Mouse (Mus musculus) liver, embryonic 15.5 days (tissue): ENCODE data around the gene App. TPM values are rescaled to one million over a fixed set of nuclear protein-coding genes. Genes with fewer than 3 reads are reported as not detected.

Experiments used
- ATAC-seq: fragments of 200-750 bp; cut with Nextera tagmentation; 2 replicates; pipeline ENCODE4 v1.8.0; 2017; ENCODE audit warnings: moderate number of reproducible peaks, mild to moderate bottlenecking, moderate library complexity; ENCODE audit not compliant: insufficient read depth
- H3K27ac ChIP-seq: fragments of 300-500 bp; sonication (generic); replicated peaks from 2 replicates; pipeline ENCODE4 v1.5.1; 2015; ENCODE audit warnings: mild to moderate bottlenecking, inconsistent platforms
- H3K27me3 ChIP-seq: fragments of 300-500 bp; sonication (generic); 2 replicates; pipeline ENCODE4 v1.6.1; 2015; ENCODE audit warnings: mild to moderate bottlenecking, inconsistent platforms
- H3K36me3 ChIP-seq: fragments of 300-500 bp; sonication (generic); replicated peaks from 2 replicates; pipeline ENCODE4 v1.6.1; 2015; ENCODE audit warnings: moderate library complexity, mild to moderate bottlenecking, inconsistent platforms
- H3K4me1 ChIP-seq: fragments of 300-500 bp; sonication (generic); replicated peaks from 2 replicates; pipeline ENCODE4 v1.6.1; 2015; ENCODE audit warnings: inconsistent platforms
- H3K4me2 ChIP-seq: fragments of 300-500 bp; sonication (generic); 2 replicates; pipeline ENCODE4 v1.6.1; 2015; ENCODE audit warnings: moderate library complexity, mild to moderate bottlenecking, inconsistent platforms
- H3K4me3 ChIP-seq: fragments of 300-500 bp; sonication (generic); replicated peaks from 2 replicates; pipeline ENCODE4 v1.5.1; 2015; ENCODE audit warnings: mild to moderate bottlenecking, inconsistent platforms
- H3K9ac ChIP-seq: fragments of 300-500 bp; sonication (generic); 2 replicates; pipeline ENCODE4 v1.6.1; 2015; ENCODE audit warnings: moderate library complexity, mild to moderate bottlenecking, inconsistent platforms
- H3K9me3 ChIP-seq: fragments of 300-500 bp; sonication (generic); replicated peaks from 2 replicates; pipeline ENCODE4 v1.6.1; 2016; ENCODE audit warnings: inconsistent platforms
- WGBS: fragments of 180-500 bp; shearing (Covaris S2); methylation state at CpG from one replicate; pipeline ENCODE4 v1.1.7; 2015; ENCODE audit warnings: mixed read lengths; ENCODE audit not compliant: insufficient replicate concordance; 5-methylcytosine and 5-hydroxymethylcytosine counted together
- polyA plus RNA-seq: library from polyadenylated mRNA; unstranded; fragments of >200 nt; fragmentation: Nextera tagmentation; extraction: Ambion mirVana; gene quantifications from 2 replicates; pipeline ENCODE4 v1.2.1, GENCODE M21; 2015

The App gene
- polyA plus RNA-seq, 1 experiment from 2014 or later: 17.8 TPM

DNA sequence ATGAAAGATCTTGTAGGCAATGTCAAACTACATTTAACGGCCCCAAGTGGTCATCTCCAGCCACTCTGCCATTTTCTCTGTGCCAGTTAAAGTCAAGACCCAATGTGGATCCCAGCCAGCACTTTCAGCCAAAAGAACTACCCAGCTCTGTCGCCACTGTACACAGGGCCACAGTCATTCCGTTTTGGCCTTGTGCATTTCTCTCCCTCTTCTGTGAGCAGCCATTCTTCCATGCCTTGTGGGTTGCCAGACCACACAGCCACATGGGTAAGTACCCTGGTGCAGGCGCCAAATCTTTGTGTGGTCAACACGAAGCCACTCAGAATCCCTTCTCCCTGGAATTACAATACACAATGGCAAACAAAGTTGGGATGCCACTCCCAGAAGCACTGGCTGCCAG lies 57.7 kb downstream of the App start:
- WGBS: 70% methylated on average over 5 of the region's 5 CpGs
- no peaks in the 10 kb centered on the region for H3K27me3 ChIP-seq
- H3K9me3 ChIP-seq: no peaks in the 10 kb centered on the region
- H3K36me3 ChIP-seq: no peaks in the 10 kb centered on the region
- H3K4me3 ChIP-seq: no peak overlapping the region
- no peak for ATAC-seq
- no peak overlapping the region for H3K9ac ChIP-seq
- no peaks in the 10 kb centered on the region for H3K4me1 ChIP-seq
- H3K4me2 ChIP-seq: no peak overlapping the region
- H3K27ac ChIP-seq: no peak overlapping the region

DNA sequence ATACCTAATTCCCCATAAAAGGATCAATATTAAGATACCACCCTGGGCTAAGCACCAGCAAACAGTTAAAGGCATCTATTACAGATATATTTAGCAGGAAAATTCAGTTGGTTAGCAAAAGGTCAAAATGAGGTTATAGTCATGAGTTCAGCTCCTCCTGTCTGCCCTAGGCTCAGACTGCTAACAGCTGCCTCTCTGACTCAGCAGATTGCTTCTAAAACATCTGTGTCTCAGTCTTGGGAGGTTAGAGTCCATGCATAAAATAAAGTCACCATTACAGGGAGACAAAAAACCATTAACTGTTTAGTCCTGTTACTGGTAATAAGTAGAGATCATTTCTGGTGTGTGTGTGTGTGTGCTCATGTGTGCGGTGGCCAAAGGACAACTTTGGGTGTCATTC lies 58.8 kb downstream of the App start:
- H3K27me3 ChIP-seq: no peaks in the 10 kb centered on the region
- H3K4me2 ChIP-seq: no peak overlapping the region
- H3K9ac ChIP-seq: no peak overlapping the region
- ATAC-seq: no peak
- H3K27ac ChIP-seq: no peak overlapping the region
- no peaks in the 10 kb centered on the region for H3K36me3 ChIP-seq
- H3K9me3 ChIP-seq: no peaks in the 10 kb centered on the region
- no peaks in the 10 kb centered on the region for H3K4me1 ChIP-seq
- WGBS: 70% methylated on average over 1 of the region's 1 CpGs
- no peak overlapping the region for H3K4me3 ChIP-seq

DNA sequence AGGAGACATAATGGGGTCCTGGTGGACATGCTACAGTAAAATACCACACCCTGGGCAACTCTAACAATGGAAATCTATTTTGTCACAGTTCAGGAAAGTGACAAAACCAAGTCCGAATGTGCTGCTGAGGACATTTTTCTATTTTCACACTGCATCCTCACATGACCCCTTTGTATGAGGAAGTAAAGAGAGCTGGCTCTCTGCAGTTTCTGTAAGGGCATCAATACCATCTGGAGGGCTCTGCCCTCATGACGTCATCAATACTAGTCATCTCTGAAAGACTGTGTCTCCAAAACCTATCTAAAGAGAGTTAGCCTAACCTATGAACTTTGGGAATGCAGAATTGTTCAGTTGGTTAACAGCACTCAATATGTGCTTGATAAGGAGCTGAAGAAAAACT lies 59.6 kb downstream of the App start:
- no peak overlapping the region for H3K4me2 ChIP-seq
- no peaks in the 10 kb centered on the region for H3K27me3 ChIP-seq
- H3K27ac ChIP-seq: no peak overlapping the region
- no peak overlapping the region for H3K9ac ChIP-seq
- H3K4me1 ChIP-seq: no peaks in the 10 kb centered on the region
- no peaks in the 10 kb centered on the region for H3K9me3 ChIP-seq
- 46% methylated on average over 2 of the region's 2 CpGs for whole genome bisulfite sequencing
- H3K36me3 ChIP-seq: no peaks in the 10 kb centered on the region
- H3K4me3 ChIP-seq: no peak overlapping the region
- ATAC-seq: no peak

DNA sequence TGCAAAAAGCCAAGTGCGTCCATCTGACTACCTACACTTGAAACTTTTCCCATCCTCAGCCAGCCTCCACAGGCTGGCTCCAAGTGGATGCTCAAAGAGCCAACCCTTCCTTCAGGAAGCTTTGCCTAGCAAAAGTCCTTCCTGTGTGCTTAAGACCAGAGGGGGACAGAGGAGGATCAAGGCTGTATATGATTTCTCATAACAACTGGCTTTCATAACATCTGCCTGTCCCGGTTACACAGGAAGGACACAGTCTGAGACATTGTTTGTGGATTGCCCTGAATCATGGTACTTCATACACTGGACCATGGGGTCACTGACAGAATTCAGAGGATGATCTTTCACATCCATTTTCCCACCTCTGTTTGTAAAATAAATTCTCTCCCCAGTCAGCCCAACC lies 61.3 kb downstream of the App start:
- no peak for ATAC-seq
- Histone ChIP-seq H3K36me3 (no peaks in the 10 kb centered on the region), H3K9me3 (no peaks in the 10 kb centered on the region), H3K27ac (no peak overlapping the region), H3K27me3 (no peaks in the 10 kb centered on the region), H3K4me1 (no peaks in the 10 kb centered on the region), H3K9ac (no peak overlapping the region), H3K4me2 (no peak overlapping the region), H3K4me3 (no peak overlapping the region)
- WGBS: 62% methylated on average over 2 of the region's 2 CpGs

DNA sequence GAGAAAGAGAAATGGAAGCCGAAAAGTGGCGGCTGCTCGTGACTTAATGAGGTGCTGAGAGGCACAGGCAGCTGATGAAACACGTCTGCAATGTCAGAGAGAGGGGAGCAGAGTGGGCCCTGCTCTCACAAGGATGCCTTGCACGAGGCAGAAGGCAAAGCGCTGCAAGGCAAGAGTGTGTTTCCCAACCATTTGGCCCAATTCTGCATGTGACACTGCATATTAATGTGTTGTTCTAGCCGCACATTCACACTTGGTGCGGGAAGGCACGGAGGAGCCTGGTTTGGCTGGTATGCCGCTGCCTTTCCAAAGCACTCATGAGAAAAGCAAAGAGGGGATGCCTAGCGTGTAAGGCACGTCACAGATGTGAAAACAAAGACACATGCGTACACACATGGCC lies 63.1 kb downstream of the App start:
- H3K27ac ChIP-seq: no peak overlapping the region
- no peaks in the 10 kb centered on the region for H3K4me1 ChIP-seq
- no peaks in the 10 kb centered on the region for H3K9me3 ChIP-seq
- H3K9ac ChIP-seq: no peak overlapping the region
- H3K4me3 ChIP-seq: no peak overlapping the region
- WGBS: 75% methylated on average over 13 of the region's 13 CpGs
- no peaks in the 10 kb centered on the region for H3K36me3 ChIP-seq
- no peaks in the 10 kb centered on the region for H3K27me3 ChIP-seq
- H3K4me2 ChIP-seq: no peak overlapping the region
- ATAC-seq: no peak

DNA sequence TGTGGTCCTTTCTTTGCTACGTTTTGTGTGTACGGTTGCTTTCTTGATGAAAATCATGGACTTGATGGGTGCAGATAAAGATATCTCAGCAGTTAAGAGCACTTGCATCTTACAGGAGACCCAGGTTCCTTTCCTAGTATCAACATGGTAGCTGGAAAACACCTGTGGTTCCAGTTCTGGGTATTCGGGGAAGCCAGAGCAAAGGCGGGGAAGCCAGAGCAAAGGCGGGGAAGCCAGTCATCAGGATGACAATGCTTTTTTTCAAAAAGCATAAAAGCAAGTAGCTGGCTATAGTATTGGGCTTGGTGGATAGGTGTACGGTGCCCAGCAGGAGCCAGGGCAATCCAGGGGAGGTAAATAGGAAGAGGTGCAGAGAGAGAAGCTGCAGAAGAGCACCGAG lies 65.1 kb downstream of the App start:
- H3K9ac ChIP-seq: no peak overlapping the region
- no peak overlapping the region for H3K4me2 ChIP-seq
- H3K27ac ChIP-seq: no peak overlapping the region
- H3K36me3 ChIP-seq: no peaks in the 10 kb centered on the region
- 74% methylated on average over 7 of the region's 7 CpGs for WGBS
- H3K27me3 ChIP-seq: no peaks in the 10 kb centered on the region
- no peaks in the 10 kb centered on the region for H3K9me3 ChIP-seq
- no peaks in the 10 kb centered on the region for H3K4me1 ChIP-seq
- H3K4me3 ChIP-seq: no peak overlapping the region
- no peak for ATAC-seq

DNA sequence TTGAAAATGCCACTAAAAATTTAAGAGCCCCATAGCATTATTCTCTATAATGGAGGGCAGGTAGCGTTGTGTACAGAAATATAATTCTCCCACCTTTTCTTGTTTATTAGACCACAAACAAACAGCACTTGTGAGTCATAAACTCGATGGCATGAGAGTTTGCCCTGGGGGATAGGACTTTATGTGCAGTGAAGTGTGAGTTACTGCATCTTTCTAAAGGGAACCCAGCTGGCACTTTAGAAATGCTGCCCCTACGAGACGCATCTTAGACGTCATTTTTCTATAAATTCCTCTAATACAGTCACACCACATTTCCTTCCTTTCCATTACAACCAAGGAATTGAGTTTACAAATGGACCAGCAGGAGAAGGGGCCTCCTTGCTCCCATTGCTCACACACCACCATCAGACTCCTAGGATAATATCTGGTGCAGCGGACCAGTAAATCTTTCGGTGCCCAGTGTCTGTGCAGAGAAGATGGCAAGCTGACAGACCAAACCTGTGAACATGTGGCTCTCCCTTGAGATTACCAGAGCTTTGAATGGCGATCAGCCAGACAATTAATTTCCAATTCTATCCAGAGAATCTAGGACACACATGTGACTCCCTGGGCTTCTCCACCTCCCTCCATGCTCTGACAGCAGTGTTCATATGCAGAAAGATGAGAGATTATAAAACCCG lies 66.8 kb downstream of the App start:
- no peak for ATAC-seq
- WGBS: 72% methylated on average over 9 of the region's 9 CpGs
- no peak overlapping the region for H3K9ac ChIP-seq
- no peak overlapping the region for H3K4me2 ChIP-seq
- H3K27me3 ChIP-seq: no peaks in the 10 kb centered on the region
- H3K9me3 ChIP-seq: no peaks in the 10 kb centered on the region
- no peaks in the 10 kb centered on the region for H3K4me1 ChIP-seq
- H3K4me3 ChIP-seq: no peak overlapping the region
- no peak overlapping the region for H3K27ac ChIP-seq
- no peaks in the 10 kb centered on the region for H3K36me3 ChIP-seq

DNA sequence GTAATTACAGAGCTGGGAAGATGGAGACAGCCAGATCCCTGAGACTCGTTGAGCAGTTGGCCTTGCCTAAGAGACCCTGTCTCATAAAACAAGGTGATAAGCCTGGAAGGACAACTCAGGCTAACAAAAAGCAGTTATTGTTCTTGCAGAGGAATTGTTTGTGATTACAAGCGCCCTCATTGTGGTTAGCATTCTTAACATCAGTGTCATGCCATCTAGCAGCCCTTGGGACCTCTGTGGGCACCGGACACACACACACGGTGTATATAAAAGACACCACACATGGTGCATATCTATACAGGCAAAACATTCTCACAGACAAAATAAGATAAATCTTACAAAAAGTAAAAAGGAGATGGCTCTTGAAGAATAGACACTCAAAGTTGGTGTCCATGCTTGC lies 68.0 kb downstream of the App start:
- Histone ChIP-seq H3K4me3 (no peak overlapping the region), H3K27me3 (no peaks in the 10 kb centered on the region)
- WGBS: 56% methylated on average over 4 of the region's 4 CpGs

DNA sequence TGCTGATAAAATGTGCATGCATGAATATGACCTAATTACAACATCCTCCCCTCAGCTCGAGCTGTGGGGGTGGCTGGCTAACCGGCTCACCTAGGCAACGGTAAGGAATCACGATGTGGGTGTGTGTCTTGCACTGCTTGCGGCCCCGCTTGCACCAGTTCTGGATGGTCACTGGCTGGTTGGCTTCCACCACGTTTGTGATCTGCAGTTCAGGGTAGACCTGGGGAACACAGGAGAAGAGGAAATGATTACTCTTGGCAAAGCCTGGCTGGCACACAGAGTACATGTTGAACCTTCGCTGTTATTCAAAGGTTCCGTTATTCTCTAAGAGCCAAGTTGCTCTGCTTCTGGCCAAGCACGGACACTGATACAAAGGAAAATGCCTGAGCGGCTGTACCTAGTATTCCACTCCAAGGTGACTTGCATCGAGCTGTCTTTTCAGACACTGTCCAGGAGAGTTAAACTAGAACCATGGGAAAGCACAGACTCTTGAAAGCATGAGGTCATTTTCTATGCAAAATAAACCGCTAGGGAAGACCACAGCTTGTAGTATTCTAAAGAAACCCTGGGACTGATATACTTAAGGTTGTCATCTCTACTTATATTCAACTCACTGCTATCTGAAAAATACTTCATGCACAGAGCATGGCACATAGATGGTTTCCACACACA lies 70.3 kb downstream of the App start:
- Histone ChIP-seq H3K36me3 (no peaks in the 10 kb centered on the region), H3K4me3 (no peak overlapping the region), H3K4me2 (no peak overlapping the region), H3K27ac (no peak overlapping the region), H3K4me1 (no peaks in the 10 kb centered on the region), H3K9me3 (no peaks in the 10 kb centered on the region), H3K27me3 (no peaks in the 10 kb centered on the region), H3K9ac (no peak overlapping the region)
- no peak for ATAC-seq
- WGBS: 79% methylated on average over 13 of the region's 13 CpGs

More for the DNA sequence above, 68.0 kb downstream of the App start:
- no peak for ATAC-seq
- H3K4me2 ChIP-seq: no peak overlapping the region
- no peaks in the 10 kb centered on the region for H3K4me1 ChIP-seq
- no peak overlapping the region for H3K9ac ChIP-seq
- no peaks in the 10 kb centered on the region for H3K9me3 ChIP-seq
- no peak overlapping the region for H3K27ac ChIP-seq
- H3K36me3 ChIP-seq: no peaks in the 10 kb centered on the region

DNA sequence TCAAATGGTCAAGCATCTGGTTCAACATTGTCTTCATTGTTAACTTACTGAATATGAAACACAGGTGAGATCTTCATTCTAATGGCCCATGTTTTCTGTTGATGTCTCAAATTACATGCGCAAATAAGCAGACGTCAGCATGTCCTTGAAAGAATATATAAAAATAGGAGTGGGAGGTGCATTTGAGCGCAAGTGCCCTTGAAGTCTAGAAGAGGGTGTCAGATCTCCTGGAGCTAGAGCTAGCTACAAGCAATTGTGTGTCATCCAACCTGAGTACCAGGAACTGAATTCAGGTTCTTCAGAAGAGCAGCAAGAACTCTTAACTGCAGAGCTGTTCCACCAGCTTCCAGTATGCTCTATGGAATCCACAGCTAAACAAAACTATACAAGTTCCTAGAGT lies 72.0 kb downstream of the App start:
- Histone ChIP-seq H3K27me3 (no peaks in the 10 kb centered on the region), H3K27ac (no peak overlapping the region), H3K36me3 (no peaks in the 10 kb centered on the region), H3K9ac (no peak overlapping the region), H3K9me3 (no peaks in the 10 kb centered on the region), H3K4me3 (no peak overlapping the region), H3K4me2 (no peak overlapping the region), H3K4me1 (no peaks in the 10 kb centered on the region)
- no peak for ATAC-seq
- 70% methylated on average over 3 of the region's 3 CpGs for WGBS

DNA sequence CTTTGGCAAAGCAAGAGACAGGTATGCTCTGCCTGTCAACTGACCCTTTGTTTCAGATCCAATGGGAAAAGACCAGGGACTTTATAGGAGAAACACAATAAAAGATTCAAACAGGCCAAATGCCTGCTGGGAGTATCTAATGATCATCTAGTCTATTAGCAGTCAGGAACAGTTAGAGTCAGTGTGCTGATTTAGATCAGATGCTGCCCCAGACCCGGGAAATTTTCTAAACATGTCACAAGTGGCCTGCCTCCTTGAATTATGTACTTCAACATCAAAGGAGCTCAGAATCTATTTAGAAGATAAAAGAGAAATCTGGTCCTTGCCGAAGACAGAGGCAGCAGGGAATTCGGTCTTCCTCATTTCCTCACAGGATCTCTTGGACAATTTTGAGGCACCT lies 72.8 kb downstream of the App start:
- no peaks in the 10 kb centered on the region for H3K9me3 ChIP-seq
- H3K36me3 ChIP-seq: no peaks in the 10 kb centered on the region
- WGBS: 57% methylated on average over 3 of the region's 3 CpGs
- no peak overlapping the region for H3K4me3 ChIP-seq
- no peak overlapping the region for H3K27ac ChIP-seq
- H3K4me1 ChIP-seq: no peaks in the 10 kb centered on the region
- no peaks in the 10 kb centered on the region for H3K27me3 ChIP-seq
- no peak for ATAC-seq
- H3K9ac ChIP-seq: no peak overlapping the region
- H3K4me2 ChIP-seq: no peak overlapping the region

DNA sequence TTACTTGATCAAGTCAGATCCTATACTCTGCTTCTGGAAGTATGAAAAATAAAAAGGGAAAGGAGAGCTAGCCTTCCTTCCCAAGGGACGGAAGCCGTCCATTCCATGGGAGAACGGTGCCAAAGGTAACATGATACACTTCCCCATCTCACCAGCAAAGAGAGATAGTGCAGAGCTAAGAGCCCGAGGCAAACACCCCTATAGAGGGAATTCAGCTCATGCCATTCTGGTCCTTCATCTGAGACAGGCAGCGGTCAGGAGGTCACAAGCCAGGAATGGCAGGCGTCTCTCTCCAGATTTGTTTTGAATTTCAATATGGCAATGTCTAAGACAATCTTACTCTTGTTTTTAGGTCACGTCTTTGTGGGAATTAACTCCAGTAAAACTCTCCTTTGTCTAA lies 74.1 kb downstream of the App start:
- no peak overlapping the region for H3K4me2 ChIP-seq
- no peaks in the 10 kb centered on the region for H3K27me3 ChIP-seq
- WGBS: 56% methylated on average over 7 of the region's 7 CpGs
- no peak overlapping the region for H3K4me3 ChIP-seq
- no peak for ATAC-seq
- no peak overlapping the region for H3K27ac ChIP-seq
- H3K4me1 ChIP-seq: no peaks in the 10 kb centered on the region
- H3K9ac ChIP-seq: no peak overlapping the region
- H3K36me3 ChIP-seq: no peaks in the 10 kb centered on the region
- no peaks in the 10 kb centered on the region for H3K9me3 ChIP-seq
